Mouse (Mus musculus): ENCODE measurements around the gene Sgca. TPM values are rescaled to one million over a fixed set of nuclear protein-coding genes. Genes with fewer than 3 reads are reported as not detected.
A peak's percentile ranks its signal among the peaks of the same experiment; 100 is the strongest.

Gene Sgca
- polyA plus RNA-seq, 1 experiment from 2014 or later = 0.17 TPM

- no peaks in the 10 kb centered on the region for H3K36me3 ChIP-seq
- H3K9ac ChIP-seq = no peak overlapping the region
- no peak for ATAC-seq
- H3K4me3 ChIP-seq = no peak overlapping the region
- H3K27ac ChIP-seq = no peak overlapping the region
- H3K4me2 ChIP-seq = no peak overlapping the region
- 64% methylated on average over 9 of the region's 9 CpGs for whole genome bisulfite sequencing (ENCODE audit: insufficient replicate concordance)
- H3K4me1 ChIP-seq = peaks cover 9% of the 10 kb centered on the region; the same call in 1 of the 2 replicates
- peaks cover 30% of the 10 kb centered on the region; the same call in 1 of the 2 replicates for H3K27me3 ChIP-seq (replicated peaks)
- H3K9me3 ChIP-seq (replicated peaks) = no peaks in the 10 kb centered on the region
These were observed 18.4 kb downstream of the Sgca start for GRCm38 (mm10) chr11:94957693-94958064.

DNA sequence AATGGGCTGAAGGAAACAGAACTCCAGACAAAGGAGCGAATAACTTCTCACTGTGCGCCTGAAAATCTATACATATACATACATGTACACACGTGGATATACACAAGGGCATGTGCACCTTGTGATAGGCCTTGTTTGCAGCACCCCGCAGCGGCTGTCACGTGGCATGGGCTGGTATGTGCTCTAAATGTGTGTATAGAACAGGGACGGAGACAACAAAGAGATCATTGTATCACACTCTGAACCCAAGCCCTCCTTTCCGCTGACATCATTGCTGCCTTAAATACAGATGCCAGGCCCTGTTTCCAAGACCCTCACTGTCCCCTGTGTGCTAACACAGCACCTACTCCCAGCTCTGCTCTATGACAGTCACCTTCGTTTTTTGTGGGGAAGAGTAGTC lies 21.0 kb downstream of the Sgca start:
- H3K27me3 ChIP-seq (replicated peaks) = peaks cover 49% of the 10 kb centered on the region
- 70% methylated on average over 9 of the region's 9 CpGs for WGBS (ENCODE audit: insufficient replicate concordance)

DNA sequence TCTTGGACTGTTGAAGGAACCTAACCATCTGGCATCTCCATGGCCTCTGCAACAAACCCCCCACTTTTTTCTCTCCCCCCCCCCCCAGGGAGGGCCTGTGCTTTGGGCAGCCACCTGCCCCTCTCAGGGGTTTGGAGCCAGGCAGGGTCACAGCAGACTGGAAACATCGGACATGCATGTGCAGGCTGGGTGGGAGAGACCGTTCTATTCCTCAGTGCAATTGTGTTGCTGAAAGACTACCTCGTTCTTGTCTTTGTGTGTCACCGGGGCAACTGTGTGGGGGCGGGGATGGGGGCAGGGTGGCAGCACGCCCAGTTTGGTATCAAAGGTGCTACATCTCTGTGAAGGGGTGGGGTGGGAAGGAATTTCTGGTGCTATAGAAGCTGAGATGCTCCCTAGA lies 24.0 kb downstream of the Sgca start:
- no peak for ATAC-seq
- H3K4me2 ChIP-seq = no peak overlapping the region
- no peak overlapping the region for H3K27ac ChIP-seq
- no peaks in the 10 kb centered on the region for H3K4me1 ChIP-seq
- no peak overlapping the region for H3K9ac ChIP-seq
- H3K36me3 ChIP-seq = no peaks in the 10 kb centered on the region
- H3K9me3 ChIP-seq (replicated peaks) = no peaks in the 10 kb centered on the region
- WGBS (ENCODE audit: insufficient replicate concordance) = 15% methylated on average over 6 of the region's 6 CpGs
- H3K4me3 ChIP-seq = no peak overlapping the region
- peaks cover 58% of the 10 kb centered on the region for H3K27me3 ChIP-seq (replicated peaks)

More for the DNA sequence above, 21.0 kb downstream of the Sgca start:
- H3K27ac ChIP-seq = no peak overlapping the region
- no peak overlapping the region for H3K9ac ChIP-seq
- H3K9me3 ChIP-seq (replicated peaks) = no peaks in the 10 kb centered on the region
- H3K4me3 ChIP-seq = no peak overlapping the region
- no peak for ATAC-seq
- H3K4me2 ChIP-seq = no peak overlapping the region
- H3K4me1 ChIP-seq = peaks cover 9% of the 10 kb centered on the region; the same call in 1 of the 2 replicates
- H3K36me3 ChIP-seq = no peaks in the 10 kb centered on the region

DNA sequence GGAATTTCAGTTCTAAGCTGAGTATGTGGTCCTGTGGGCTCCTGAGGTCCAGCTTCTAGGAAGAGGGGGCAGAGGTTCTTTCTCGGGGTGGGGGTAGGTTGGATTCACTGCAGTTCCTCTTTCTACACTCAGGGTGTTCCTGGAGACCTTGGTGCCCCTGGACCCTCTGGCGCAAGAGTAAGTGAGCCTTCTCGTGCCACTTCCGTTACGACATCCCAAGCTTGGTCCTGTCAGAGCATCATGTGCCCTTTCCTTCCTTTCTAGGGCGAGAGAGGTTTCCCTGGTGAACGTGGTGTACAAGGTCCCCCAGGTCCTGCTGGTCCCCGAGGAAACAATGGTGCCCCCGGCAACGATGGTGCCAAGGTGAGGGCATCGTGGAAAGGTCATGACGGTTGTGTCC lies 30.9 kb downstream of the Sgca start:
- Histone ChIP-seq H3K27me3 (replicated peaks) (peaks cover 90% of the 10 kb centered on the region), H3K4me1 (no peaks in the 10 kb centered on the region), H3K36me3 (no peaks in the 10 kb centered on the region), H3K4me2 (no peak overlapping the region), H3K27ac (no peak overlapping the region), H3K9me3 (replicated peaks) (no peaks in the 10 kb centered on the region), H3K9ac (no peak overlapping the region), H3K4me3 (no peak overlapping the region)
- no peak for ATAC-seq
- WGBS (ENCODE audit: insufficient replicate concordance) = 57% methylated on average over 12 of the region's 12 CpGs

DNA sequence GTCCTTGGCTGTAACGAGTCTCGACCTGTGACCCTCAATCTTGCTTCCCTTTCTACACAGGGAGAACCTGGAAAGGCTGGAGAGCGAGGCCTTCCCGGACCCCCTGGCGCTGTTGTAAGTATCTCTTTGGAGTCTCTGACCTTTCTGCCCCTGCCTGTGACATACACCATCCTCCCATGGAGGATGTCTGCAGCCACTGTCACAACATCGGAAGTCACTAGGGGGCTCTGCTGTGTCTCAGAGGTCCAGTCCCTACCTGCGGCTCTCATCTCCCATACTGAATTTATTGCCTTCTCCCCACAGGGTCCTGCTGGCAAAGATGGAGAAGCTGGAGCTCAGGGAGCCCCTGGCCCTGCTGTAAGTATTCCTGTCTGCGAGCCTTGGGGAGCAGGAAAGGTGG lies 31.8 kb downstream of the Sgca start:
- H3K4me1 ChIP-seq = no peaks in the 10 kb centered on the region
- H3K9me3 ChIP-seq (replicated peaks) = no peaks in the 10 kb centered on the region
- 32% methylated on average over 8 of the region's 8 CpGs for WGBS (ENCODE audit: insufficient replicate concordance)
- peaks cover 92% of the 10 kb centered on the region for H3K27me3 ChIP-seq (replicated peaks)
- H3K36me3 ChIP-seq = no peaks in the 10 kb centered on the region
- no peak overlapping the region for H3K9ac ChIP-seq
- no peak overlapping the region for H3K4me3 ChIP-seq
- no peak for ATAC-seq
- no peak overlapping the region for H3K4me2 ChIP-seq
- peak overlapping the region; percentile 9; the same call in 1 of the 2 replicates for H3K27ac ChIP-seq

DNA sequence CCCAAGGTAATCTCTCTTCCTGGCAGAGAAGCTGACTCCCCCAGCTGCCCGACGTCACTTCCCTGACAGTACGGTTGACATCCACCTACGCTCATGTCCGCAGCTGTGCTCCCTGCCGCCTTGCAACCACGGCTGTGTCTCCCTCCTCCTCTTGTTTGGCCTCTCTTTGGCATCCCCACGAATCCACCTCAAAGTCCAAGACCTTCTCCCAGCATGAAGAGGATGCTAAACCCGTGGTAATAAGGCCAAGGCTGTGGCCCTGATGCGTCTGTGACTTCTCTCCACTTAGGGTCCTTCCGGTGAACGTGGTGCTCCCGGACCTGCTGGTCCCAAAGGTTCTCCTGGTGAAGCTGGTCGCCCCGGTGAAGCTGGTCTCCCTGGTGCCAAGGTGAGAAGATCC lies 33.1 kb downstream of the Sgca start:
- Histone ChIP-seq H3K4me3 (no peak overlapping the region), H3K27ac (0 out of 2 replicates have a peak overlapping the region, but pooled peaks have one; percentile 19), H3K4me1 (no peaks in the 10 kb centered on the region), H3K9me3 (replicated peaks) (no peaks in the 10 kb centered on the region), H3K4me2 (no peak overlapping the region), H3K27me3 (replicated peaks) (peaks cover 97% of the 10 kb centered on the region), H3K9ac (no peak overlapping the region), H3K36me3 (no peaks in the 10 kb centered on the region)
- ATAC-seq = no peak
- WGBS (ENCODE audit: insufficient replicate concordance) = 57% methylated on average over 15 of the region's 15 CpGs

DNA sequence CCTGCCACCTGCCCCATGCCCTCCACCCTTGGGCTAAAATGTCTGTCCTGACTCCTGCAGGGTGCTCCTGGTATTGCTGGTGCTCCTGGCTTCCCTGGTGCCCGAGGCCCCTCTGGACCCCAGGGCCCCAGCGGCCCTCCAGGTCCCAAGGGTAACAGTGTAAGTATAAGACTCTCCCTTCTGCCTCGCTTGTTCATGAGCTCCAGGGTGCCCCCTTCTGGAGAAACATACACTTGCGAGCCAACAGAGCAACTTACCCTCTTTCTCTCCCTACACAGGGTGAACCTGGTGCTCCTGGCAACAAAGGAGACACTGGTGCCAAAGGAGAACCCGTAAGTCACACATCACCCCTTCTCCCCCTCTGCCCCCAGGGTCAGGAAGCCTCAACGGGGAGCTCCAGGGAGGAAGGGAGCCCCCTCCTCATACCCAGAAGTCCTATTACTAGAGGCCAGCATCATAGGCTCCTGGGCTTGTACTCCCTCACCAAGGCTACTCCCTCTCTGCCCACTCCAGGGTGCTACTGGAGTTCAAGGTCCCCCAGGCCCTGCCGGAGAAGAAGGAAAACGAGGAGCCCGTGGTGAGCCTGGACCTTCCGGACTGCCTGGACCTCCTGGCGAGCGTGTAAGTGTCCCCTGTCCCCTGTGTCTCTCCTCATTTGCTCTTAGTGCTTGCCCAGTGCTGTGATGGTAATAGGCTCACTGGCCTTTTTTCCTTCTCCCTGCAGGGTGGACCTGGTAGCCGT lies 33.7 kb downstream of the Sgca start:
- ATAC-seq = no peak
- Histone ChIP-seq H3K27me3 (replicated peaks) (peaks cover 98% of the 10 kb centered on the region), H3K9me3 (replicated peaks) (no peaks in the 10 kb centered on the region), H3K4me1 (peaks cover 5% of the 10 kb centered on the region), H3K9ac (no peak overlapping the region), H3K4me2 (no peak overlapping the region), H3K36me3 (no peaks in the 10 kb centered on the region), H3K27ac (0 out of 2 replicates have a peak overlapping the region, but pooled peaks have one; percentile 19), H3K4me3 (no peak overlapping the region)
- 32% methylated on average over 13 of the region's 13 CpGs for WGBS (ENCODE audit: insufficient replicate concordance)

DNA sequence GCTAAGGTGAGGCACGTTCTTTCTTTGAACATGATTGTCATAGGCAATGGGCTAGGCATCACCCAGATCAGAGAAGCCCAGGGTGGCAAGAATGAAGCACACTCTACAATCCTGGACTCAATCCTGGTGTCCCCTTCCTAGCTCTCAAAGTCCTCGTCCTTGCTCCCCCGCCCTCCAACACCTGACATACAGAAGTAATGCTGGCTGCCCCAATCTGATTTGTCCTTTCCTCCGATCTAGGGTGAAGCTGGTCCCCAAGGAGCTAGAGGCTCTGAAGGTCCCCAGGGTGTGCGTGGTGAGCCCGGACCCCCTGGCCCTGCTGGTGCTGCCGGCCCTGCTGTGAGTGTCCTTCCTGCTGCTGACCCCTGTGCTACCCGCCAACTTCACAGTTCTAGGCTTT lies 34.4 kb downstream of the Sgca start:
- Histone ChIP-seq H3K27ac (no peak overlapping the region), H3K4me2 (no peak overlapping the region), H3K4me1 (peaks cover 11% of the 10 kb centered on the region), H3K9me3 (replicated peaks) (no peaks in the 10 kb centered on the region), H3K4me3 (no peak overlapping the region), H3K27me3 (replicated peaks) (peaks cover 96% of the 10 kb centered on the region), H3K9ac (no peak overlapping the region), H3K36me3 (no peaks in the 10 kb centered on the region)
- WGBS (ENCODE audit: insufficient replicate concordance) = 55% methylated on average over 8 of the region's 8 CpGs
- no peak for ATAC-seq

GRCm38 (mm10) chr11:94941121-94941520 lies 35.0 kb downstream of the Sgca start:
- Histone ChIP-seq H3K27ac (no peak overlapping the region), H3K4me2 (peak overlapping the region; percentile 12), H3K4me3 (no peak overlapping the region), H3K9ac (no peak overlapping the region), H3K9me3 (replicated peaks) (no peaks in the 10 kb centered on the region), H3K4me1 (peaks cover 14% of the 10 kb centered on the region), H3K36me3 (no peaks in the 10 kb centered on the region), H3K27me3 (replicated peaks) (peaks cover 97% of the 10 kb centered on the region)
- no peak for ATAC-seq
- WGBS (ENCODE audit: insufficient replicate concordance) = 13% methylated on average over 9 of the region's 9 CpGs

DNA sequence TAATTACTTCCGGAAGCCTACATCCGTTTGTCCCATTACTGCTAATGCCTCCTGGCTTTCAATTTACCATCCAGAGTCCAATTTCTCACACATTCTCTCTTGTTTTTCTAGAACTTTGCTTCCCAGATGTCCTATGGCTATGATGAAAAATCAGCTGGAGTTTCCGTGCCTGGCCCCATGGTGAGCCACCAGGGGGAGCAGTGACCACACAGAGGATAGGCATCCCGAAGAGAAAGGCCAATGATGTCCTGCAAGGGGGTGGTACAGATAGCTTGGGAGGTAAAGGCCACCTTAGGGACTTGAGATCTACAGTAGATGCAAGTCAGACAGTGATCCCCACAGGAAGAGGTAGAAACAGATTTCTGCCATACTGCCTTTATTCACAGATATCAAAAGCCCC lies 36.8 kb downstream of the Sgca start:
- H3K4me3 ChIP-seq = no peak overlapping the region
- peaks cover 14% of the 10 kb centered on the region for H3K4me1 ChIP-seq
- H3K27me3 ChIP-seq (replicated peaks) = peaks cover 98% of the 10 kb centered on the region
- H3K9me3 ChIP-seq (replicated peaks) = no peaks in the 10 kb centered on the region
- WGBS (ENCODE audit: insufficient replicate concordance) = 16% methylated on average over 4 of the region's 4 CpGs
- no peak for ATAC-seq
- no peaks in the 10 kb centered on the region for H3K36me3 ChIP-seq
- no peak overlapping the region for H3K4me2 ChIP-seq
- H3K9ac ChIP-seq = no peak overlapping the region
- H3K27ac ChIP-seq = 0 out of 2 replicates have a peak overlapping the region, but pooled peaks have one; percentile 4

- Histone ChIP-seq H3K27me3 (replicated peaks) (peaks cover 99% of the 10 kb centered on the region), H3K9me3 (replicated peaks) (no peaks in the 10 kb centered on the region), H3K9ac (no peak overlapping the region), H3K4me1 (peaks cover 14% of the 10 kb centered on the region), H3K4me2 (peak overlapping the region; percentile 64), H3K27ac (no peak overlapping the region), H3K4me3 (no peak overlapping the region), H3K36me3 (no peaks in the 10 kb centered on the region)
- WGBS (ENCODE audit: insufficient replicate concordance) = 21% methylated on average over 9 of the region's 9 CpGs
- ATAC-seq = no peak
These were observed 37.8 kb downstream of the Sgca start for GRCm38 (mm10) chr11:94938296-94938695.

DNA sequence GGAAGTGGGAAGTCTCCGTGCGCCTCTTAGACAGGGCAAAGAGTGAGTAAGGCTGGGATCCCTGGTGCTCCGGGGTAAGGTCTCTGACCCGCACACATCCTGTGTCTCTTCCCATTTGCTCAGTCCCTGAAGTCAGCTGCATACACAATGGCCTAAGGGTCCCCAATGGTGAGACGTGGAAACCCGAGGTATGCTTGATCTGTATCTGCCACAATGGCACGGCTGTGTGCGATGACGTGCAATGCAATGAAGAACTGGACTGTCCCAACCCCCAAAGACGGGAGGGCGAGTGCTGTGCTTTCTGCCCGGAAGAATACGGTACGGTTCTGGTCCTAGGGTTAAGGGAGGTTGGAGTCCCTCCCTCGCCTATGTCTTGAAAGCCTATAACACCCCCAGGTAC lies 38.3 kb downstream of the Sgca start:
- H3K9ac ChIP-seq = no peak overlapping the region
- peak overlapping the region; percentile 37 for H3K4me3 ChIP-seq
- H3K4me2 ChIP-seq = peak overlapping the region; percentile 64
- no peaks in the 10 kb centered on the region for H3K9me3 ChIP-seq (replicated peaks)
- peak overlapping the region; percentile 37; the same call in 1 of the 2 replicates for H3K27ac ChIP-seq
- no peaks in the 10 kb centered on the region for H3K36me3 ChIP-seq
- 4% methylated on average over 15 of the region's 15 CpGs for WGBS (ENCODE audit: insufficient replicate concordance)
- peaks cover 14% of the 10 kb centered on the region for H3K4me1 ChIP-seq
- H3K27me3 ChIP-seq (replicated peaks) = peaks cover 99% of the 10 kb centered on the region
- no peak for ATAC-seq

All from liver, embryonic 12.5 days (tissue).